Mouse (Mus musculus): ENCODE data around the gene Nek8. TPM values are rescaled to one million over a fixed set of nuclear protein-coding genes. Genes with fewer than 3 reads are reported as not detected.

Nek8 gene
- polyA plus RNA-seq, 1 experiment: 4.8 TPM

DNA sequence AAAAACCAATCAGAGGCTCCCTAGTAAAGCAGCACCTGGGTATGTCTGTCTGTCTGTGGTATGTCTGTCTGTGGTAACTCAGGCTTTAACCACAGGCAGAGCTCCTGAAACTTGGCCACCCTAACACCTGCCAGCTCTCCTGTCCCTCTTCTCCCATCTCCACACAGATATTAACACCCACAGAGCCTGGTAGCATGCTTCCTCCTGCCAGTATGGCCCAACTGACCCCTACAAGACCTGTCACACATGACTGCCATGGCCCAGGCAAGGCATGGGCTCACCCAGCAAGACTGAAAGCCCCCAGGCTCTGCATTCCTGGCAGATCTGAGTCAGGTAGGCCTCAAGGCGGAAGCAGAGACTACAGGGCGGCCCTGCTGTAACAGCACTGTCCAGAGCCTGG lies 13.4 kb downstream of the Nek8 start:
- Histone ChIP-seq H3K4me3 (replicated peaks; ENCODE audit: insufficient read depth, low read depth, low read length) (no peak overlapping the region), H3K27ac (ENCODE audit: insufficient read depth, low read length) (no peak overlapping the region), H3K27me3 (ENCODE audit: control insufficient read depth, insufficient read depth, low read length) (no peaks in the 10 kb centered on the region), H3K4me1 (ENCODE audit: control insufficient read depth, insufficient read depth, low read length) (peaks cover 3% of the 10 kb centered on the region; the same call in 1 of the 2 replicates)
- no peak for DNase-seq
- 92% methylated on average over 2 of the region's 2 CpGs for WGBS
- TF ChIP-seq CTCF (IDR thresholded peaks at IDR 0.05; ENCODE audit: borderline replicate concordance, insufficient read depth, low read depth, low read length) (no peak), POLR2A (IDR thresholded peaks at IDR 0.05; ENCODE audit: borderline replicate concordance, insufficient read depth, low read length) (no peak)

- Histone ChIP-seq H3K27me3 (ENCODE audit: control insufficient read depth, insufficient read depth, low read length) (no peaks in the 10 kb centered on the region), H3K4me1 (ENCODE audit: control insufficient read depth, insufficient read depth, low read length) (peaks cover 1% of the 10 kb centered on the region; the same call in 1 of the 2 replicates), H3K4me3 (replicated peaks; ENCODE audit: insufficient read depth, low read depth, low read length) (no peak overlapping the region), H3K27ac (ENCODE audit: insufficient read depth, low read length) (no peak overlapping the region)
- DNase-seq: no peak
- WGBS: 40% methylated on average over 6 of the region's 6 CpGs
- TF ChIP-seq POLR2A (IDR thresholded peaks at IDR 0.05; ENCODE audit: borderline replicate concordance, insufficient read depth, low read length): no peak
- no peak for TF ChIP-seq CTCF (IDR thresholded peaks at IDR 0.05; ENCODE audit: borderline replicate concordance, insufficient read depth, low read depth, low read length)
These were observed 14.0 kb downstream of the Nek8 start for GRCm38 (mm10) chr11:78162504-78162903.

- TF ChIP-seq CTCF (IDR thresholded peaks at IDR 0.05; ENCODE audit: borderline replicate concordance, insufficient read depth, low read depth, low read length) (no peak), POLR2A (IDR thresholded peaks at IDR 0.05; ENCODE audit: borderline replicate concordance, insufficient read depth, low read length) (no peak)
- no peaks in the 10 kb centered on the region for H3K27me3 ChIP-seq (ENCODE audit: control insufficient read depth, insufficient read depth, low read length)
- H3K4me1 ChIP-seq (ENCODE audit: control insufficient read depth, insufficient read depth, low read length): no peaks in the 10 kb centered on the region; the same call in 1 of the 2 replicates
- H3K4me3 ChIP-seq (replicated peaks; ENCODE audit: insufficient read depth, low read depth, low read length): no peak overlapping the region
- WGBS: 3% methylated on average over 4 of the region's 4 CpGs
- no peak for DNase-seq
- no peak overlapping the region for H3K27ac ChIP-seq (ENCODE audit: insufficient read depth, low read length)
These were observed 14.5 kb downstream of the Nek8 start for GRCm38 (mm10) chr11:78161968-78162367.

GRCm38 (mm10) chr11:78161169-78161568 lies 15.3 kb downstream of the Nek8 start:
- DNase-seq: no peak
- H3K4me1 ChIP-seq (ENCODE audit: control insufficient read depth, insufficient read depth, low read length): no peaks in the 10 kb centered on the region; the same call in 1 of the 2 replicates
- TF ChIP-seq POLR2A (IDR thresholded peaks at IDR 0.05; ENCODE audit: borderline replicate concordance, insufficient read depth, low read length) (no peak), CTCF (IDR thresholded peaks at IDR 0.05; ENCODE audit: borderline replicate concordance, insufficient read depth, low read depth, low read length) (no peak)
- H3K27ac ChIP-seq (ENCODE audit: insufficient read depth, low read length): no peak overlapping the region
- H3K27me3 ChIP-seq (ENCODE audit: control insufficient read depth, insufficient read depth, low read length): no peaks in the 10 kb centered on the region
- 86% methylated on average over 14 of the region's 14 CpGs for WGBS
- no peak overlapping the region for H3K4me3 ChIP-seq (replicated peaks; ENCODE audit: insufficient read depth, low read depth, low read length)

GRCm38 (mm10) chr11:78160675-78161074 lies 15.8 kb downstream of the Nek8 start:
- no peaks in the 10 kb centered on the region; the same call in 1 of the 2 replicates for H3K4me1 ChIP-seq (ENCODE audit: control insufficient read depth, insufficient read depth, low read length)
- H3K4me3 ChIP-seq (replicated peaks; ENCODE audit: insufficient read depth, low read depth, low read length): no peak overlapping the region
- H3K27me3 ChIP-seq (ENCODE audit: control insufficient read depth, insufficient read depth, low read length): no peaks in the 10 kb centered on the region
- no peak for DNase-seq
- 79% methylated on average over 3 of the region's 3 CpGs for WGBS
- no peak overlapping the region for H3K27ac ChIP-seq (ENCODE audit: insufficient read depth, low read length)
- TF ChIP-seq POLR2A (IDR thresholded peaks at IDR 0.05; ENCODE audit: borderline replicate concordance, insufficient read depth, low read length) (no peak), CTCF (IDR thresholded peaks at IDR 0.05; ENCODE audit: borderline replicate concordance, insufficient read depth, low read depth, low read length) (no peak)

DNA sequence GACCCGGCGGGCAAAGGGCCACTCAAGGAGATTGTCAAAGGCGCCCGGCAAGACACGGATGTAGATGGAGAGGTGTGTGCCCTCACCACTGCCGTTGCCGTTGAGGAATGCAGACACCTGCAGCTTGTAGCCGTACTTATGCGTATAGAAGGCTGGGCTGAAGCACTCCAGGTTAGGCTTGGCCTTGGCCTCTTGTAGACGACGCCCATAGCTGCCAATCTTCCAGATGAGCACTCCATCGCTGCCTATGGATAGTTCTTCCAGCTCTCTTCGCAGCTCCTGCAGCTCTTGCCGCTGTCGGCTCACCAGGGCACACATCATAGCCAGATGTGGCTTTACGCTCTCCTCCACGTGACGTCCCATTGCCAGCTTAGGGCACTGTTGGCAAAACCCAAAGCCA lies 16.3 kb downstream of the Nek8 start:
- no peak overlapping the region for H3K27ac ChIP-seq (ENCODE audit: insufficient read depth, low read length)
- TF ChIP-seq POLR2A (IDR thresholded peaks at IDR 0.05; ENCODE audit: borderline replicate concordance, insufficient read depth, low read length) (no peak), CTCF (IDR thresholded peaks at IDR 0.05; ENCODE audit: borderline replicate concordance, insufficient read depth, low read depth, low read length) (no peak)
- H3K27me3 ChIP-seq (ENCODE audit: control insufficient read depth, insufficient read depth, low read length): no peaks in the 10 kb centered on the region
- no peaks in the 10 kb centered on the region; the same call in 1 of the 2 replicates for H3K4me1 ChIP-seq (ENCODE audit: control insufficient read depth, insufficient read depth, low read length)
- DNase-seq: no peak
- 85% methylated on average over 18 of the region's 18 CpGs for WGBS
- no peak overlapping the region for H3K4me3 ChIP-seq (replicated peaks; ENCODE audit: insufficient read depth, low read depth, low read length)

DNA sequence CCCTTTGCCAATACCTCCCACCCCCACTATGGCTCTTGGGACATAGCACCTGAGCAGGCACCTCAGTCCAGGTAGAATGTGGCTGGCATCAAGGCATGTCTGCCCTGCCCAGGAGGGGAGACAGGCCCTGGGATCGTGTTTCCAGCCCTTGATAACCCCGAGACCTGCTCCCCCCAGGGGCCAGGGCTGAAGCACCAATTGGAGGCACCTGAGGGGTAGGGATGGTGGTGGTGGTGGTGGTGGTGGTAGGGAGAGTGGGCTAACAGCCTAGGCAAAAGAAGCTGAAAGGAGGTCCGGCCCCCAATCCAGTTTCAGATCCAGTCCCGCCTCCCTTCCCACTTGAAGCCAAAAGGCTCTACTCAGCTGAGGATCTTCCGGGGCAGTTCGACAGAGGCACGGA lies 16.9 kb downstream of the Nek8 start:
- no peaks in the 10 kb centered on the region; the same call in 1 of the 2 replicates for H3K4me1 ChIP-seq (ENCODE audit: control insufficient read depth, insufficient read depth, low read length)
- no peak overlapping the region for H3K27ac ChIP-seq (ENCODE audit: insufficient read depth, low read length)
- TF ChIP-seq CTCF (IDR thresholded peaks at IDR 0.05; ENCODE audit: borderline replicate concordance, insufficient read depth, low read depth, low read length): no peak
- no peak for TF ChIP-seq POLR2A (IDR thresholded peaks at IDR 0.05; ENCODE audit: borderline replicate concordance, insufficient read depth, low read length)
- H3K4me3 ChIP-seq (replicated peaks; ENCODE audit: insufficient read depth, low read depth, low read length): no peak overlapping the region
- H3K27me3 ChIP-seq (ENCODE audit: control insufficient read depth, insufficient read depth, low read length): no peaks in the 10 kb centered on the region
- DNase-seq: no peak
- WGBS: 61% methylated on average over 7 of the region's 7 CpGs

DNA sequence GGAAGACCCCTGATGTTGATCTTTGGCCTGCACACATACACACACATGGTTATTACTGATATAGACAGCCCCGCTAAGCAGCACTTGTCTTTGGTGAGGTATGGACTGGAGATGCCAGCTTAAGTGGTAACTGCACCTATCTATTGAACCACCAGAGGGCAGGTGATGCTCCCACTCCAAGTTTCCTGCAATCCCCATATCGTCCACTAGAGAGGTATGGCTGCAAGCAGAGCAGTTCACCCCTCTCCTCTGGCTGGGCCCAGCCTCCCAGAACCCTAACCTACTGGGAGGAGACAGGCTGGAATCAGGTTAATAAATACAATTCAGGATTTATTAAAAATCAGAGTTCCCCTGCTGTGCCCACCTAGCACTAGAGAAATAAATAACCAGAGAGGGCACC lies 17.4 kb downstream of the Nek8 start:
- Histone ChIP-seq H3K4me3 (replicated peaks; ENCODE audit: insufficient read depth, low read depth, low read length) (no peak overlapping the region), H3K4me1 (ENCODE audit: control insufficient read depth, insufficient read depth, low read length) (no peaks in the 10 kb centered on the region; the same call in 1 of the 2 replicates)

More for the DNA sequence above, 17.4 kb downstream of the Nek8 start:
- peak; percentile 79 to 84 for DNase-seq
- no peaks in the 10 kb centered on the region for H3K27me3 ChIP-seq (ENCODE audit: control insufficient read depth, insufficient read depth, low read length)
- H3K27ac ChIP-seq (ENCODE audit: insufficient read depth, low read length): no peak overlapping the region
- TF ChIP-seq POLR2A (IDR thresholded peaks at IDR 0.05; ENCODE audit: borderline replicate concordance, insufficient read depth, low read length) (no peak), CTCF (IDR thresholded peaks at IDR 0.05; ENCODE audit: borderline replicate concordance, insufficient read depth, low read depth, low read length) (peak; percentile 98)
- 14% methylated on average over 2 of the region's 2 CpGs for WGBS

Data from cerebellum, adult 2 months (tissue).